Mouse (Mus musculus) G1E-ER4 (cell line): Measurements from ENCODE around the gene Gm21970. TPM values are rescaled to one million over a fixed set of nuclear protein-coding genes. Genes with fewer than 3 reads are reported as not detected.

Experiments used
- GATA1 ChIP-seq: IDR thresholded peaks from one replicate; pipeline ENCODE4 v1.8.0; 2012; ENCODE audit warnings: low read length, inconsistent platforms
- polyA plus RNA-seq: library from polyadenylated mRNA; stranded (reverse); fragments of >175 nt; gene quantifications from 2 replicates; pipeline ENCODE4 v1.2.3, GENCODE M21; 2012

The Gm21970 gene
- polyA plus RNA-seq, result not detected in 2 replicates

DNA sequence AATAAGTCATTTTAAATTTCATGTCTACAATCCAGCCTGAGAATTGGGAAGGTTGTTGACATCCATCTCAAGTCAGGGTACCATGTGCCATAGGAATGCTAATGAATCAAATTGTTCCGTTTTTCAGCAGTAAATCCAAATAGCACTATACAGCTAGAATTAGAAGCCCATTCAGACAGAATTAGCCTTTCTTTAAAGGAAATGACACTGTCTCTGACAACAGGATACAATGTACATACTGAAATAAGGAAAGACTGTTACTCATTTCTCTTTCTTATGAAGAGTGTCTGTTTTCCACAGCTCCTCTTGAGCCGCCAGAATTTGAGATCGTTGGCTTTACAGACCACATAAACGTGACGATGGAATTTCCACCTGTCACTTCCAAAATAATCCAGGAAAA lies at the start of gene Gm21970:
TSS of gene Gm21970 (plus strand) at position 301 of the 400 bp plus-strand sequence.
- no peak for TF ChIP-seq GATA1

GRCm38 (mm10) chr16:91346491-91346890 lies 45.0 kb upstream of the Gm21970 start:
- no peak for TF ChIP-seq GATA1

DNA sequence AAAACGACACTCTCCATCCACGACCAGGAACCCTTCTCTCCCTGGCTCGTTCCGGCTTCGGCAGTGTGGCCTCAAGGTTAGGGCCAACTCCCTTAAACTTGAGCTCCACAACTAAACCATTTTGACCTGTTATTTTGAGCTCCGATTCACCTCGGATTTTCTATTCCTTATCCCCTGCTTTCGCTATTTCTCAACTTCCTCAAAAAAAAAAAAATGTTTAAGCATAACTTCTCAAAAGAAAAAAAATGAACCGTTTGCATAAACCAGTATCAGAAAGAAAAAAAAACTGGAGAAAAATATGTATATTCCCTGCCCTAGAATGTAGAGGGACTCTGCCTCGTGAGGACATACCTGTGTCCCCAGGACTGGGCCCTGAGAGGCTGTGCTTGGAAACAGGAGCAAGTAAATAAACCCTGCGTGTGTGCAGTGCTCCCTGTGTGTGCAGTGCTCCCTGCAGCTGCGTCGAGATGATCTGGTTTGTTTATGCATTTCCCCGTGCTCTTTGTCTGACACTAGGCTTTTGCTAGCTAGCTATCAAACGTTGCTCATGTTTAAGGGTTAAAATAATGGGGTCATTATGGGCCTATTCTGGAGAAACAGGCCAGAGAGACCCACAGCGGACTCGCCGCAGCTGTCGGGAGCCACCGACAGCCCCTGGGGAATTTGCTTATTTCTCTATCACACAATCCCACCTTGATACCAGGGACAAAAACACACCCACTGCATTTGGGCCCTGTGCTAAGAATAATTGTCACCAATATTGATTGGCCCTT lies 43.8 kb upstream of the Gm21970 start:
- no peak for TF ChIP-seq GATA1

GRCm38 (mm10) chr16:91348264-91348565 lies 43.3 kb upstream of the Gm21970 start:
- no peak for TF ChIP-seq GATA1

DNA sequence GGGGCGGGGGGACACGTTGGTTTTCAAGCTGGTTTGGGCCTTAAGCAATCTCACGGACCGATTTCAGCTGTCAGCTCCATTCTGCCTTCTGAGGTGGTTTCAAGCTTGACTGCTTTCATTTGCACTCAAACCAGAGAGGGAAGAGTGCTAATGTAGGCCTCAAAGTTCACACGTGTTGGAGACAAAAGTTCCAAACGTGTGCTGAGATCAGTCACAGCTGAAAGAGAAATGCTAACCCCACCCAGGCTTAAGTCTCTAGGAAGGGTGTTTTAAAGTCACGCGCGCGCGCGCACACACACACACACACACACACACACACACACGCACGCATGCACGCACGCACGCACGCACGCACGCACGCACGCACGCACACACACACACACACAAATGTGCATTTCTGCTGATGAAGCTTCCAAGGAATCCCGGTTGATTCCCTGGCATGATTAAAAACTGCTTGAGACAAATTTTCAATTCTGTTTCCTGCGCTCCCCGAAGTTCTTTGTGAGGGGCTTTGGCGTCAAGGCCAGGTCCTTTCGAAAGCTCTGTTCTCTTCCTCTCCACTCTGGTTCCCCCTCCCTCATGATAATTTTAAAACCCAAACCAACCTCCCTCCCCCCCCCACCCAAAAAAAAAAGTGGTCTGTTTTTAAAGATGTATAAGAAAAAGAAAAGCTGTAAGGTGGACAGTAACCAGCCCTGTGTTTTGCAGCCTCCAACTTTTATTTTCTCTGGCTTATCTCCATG lies 42.8 kb upstream of the Gm21970 start:
- no peak for TF ChIP-seq GATA1

DNA sequence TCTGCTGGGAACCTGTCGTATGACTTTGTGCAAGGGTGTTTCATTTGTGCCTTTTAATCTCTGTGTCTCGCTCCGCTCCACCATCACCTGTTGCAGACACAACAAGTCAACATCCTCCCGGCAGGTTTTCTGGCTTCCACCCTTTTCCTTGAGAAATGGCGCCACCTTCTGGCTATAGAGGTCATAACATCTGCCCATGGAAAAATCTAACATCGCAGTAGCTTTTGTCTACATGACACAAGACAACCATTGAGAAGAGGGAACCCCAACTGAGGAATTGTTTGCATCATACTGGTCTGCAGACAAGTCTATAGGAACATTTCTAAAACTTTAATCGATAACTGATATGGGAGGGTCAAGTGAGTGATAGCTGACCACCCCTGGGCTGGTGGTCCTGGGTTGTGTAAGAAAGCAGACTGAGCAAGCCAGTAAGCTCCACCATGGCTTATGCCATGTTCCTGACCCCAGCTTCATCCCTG lies 39.4 kb upstream of the Gm21970 start:
- no peak for TF ChIP-seq GATA1

GRCm38 (mm10) chr16:91352749-91353148 lies 38.8 kb upstream of the Gm21970 start:
- TF ChIP-seq GATA1, result peak; percentile 73

GRCm38 (mm10) chr16:91353177-91353576 lies 38.3 kb upstream of the Gm21970 start:
- TF ChIP-seq GATA1, result no peak

DNA sequence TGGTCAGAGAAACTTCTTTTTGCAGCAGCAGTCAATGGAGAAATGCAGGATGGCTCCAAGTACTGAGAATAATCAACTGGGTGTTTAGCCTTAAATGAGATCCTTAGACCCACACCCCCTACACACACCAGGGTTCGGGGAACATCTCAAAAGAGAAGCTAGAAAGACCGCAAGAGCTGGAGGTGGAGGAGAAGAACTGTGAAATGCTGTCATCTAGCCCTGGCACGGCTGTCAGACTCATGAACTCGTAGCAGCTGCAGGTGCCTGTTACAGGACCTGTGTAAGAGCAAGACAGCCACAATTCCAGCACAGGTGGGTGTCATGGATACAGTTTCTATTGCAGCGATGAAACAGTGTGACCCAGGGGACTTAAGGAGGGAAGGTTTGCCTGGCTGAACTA lies 37.9 kb upstream of the Gm21970 start:
- TF ChIP-seq GATA1, result no peak

GRCm38 (mm10) chr16:91354599-91354998 lies 36.9 kb upstream of the Gm21970 start:
- TF ChIP-seq GATA1, result no peak

DNA sequence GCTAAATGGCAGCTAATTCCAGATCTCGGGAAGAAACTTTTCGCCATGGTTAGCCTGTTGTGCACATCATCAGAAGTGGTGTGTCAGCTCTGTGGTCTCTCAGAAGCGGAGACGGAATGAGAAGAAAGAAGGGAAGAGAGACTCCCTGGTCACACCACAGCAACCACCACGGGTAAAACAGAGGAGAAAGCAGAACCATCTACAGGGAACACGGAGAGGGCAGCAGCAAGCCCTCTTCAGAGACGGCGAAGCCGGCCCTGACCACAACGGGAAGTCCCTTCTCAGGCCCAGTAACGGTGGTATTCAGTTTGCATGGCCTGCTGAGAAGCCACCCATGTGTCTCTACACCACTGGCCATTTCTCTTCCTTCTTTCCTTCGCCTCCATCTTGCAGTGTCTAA lies 36.4 kb upstream of the Gm21970 start:
- TF ChIP-seq GATA1, result no peak

DNA sequence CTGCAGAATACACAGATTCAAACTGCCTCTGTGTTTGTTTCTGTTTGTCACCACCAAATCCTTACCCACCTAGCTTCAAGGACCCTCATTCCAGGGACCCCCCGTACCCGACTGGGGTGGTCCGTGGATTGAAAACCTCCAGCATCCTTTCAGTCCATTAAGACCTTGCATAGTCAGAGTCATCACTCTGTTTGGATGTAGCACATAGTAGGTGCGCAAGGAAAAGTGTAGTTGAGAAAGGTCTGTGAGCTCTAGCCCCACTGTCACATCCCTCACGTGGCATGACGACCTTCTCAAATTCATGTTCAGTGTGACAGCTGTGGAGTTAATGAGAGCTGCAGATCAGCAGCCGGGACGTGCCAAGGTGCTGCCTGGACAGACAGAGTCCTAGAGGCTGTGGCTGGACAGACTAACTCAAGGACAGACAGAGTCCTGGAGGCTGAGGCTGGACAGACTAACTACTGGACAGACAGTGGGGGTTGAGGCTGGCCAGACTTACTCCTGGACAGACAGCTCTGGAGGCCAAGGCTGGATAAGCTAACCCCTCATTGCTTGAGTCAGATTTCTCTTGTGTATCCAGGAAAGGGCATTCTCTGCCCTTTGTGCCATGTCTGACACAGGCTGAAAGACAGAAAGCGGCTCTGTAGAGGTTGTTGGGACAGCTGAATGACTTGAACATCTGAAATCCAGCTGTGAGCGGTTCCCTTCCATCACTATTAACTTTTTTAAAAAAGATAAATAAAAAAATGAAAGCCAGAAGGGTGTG lies 34.6 kb upstream of the Gm21970 start:
- TF ChIP-seq GATA1, result no peak

DNA sequence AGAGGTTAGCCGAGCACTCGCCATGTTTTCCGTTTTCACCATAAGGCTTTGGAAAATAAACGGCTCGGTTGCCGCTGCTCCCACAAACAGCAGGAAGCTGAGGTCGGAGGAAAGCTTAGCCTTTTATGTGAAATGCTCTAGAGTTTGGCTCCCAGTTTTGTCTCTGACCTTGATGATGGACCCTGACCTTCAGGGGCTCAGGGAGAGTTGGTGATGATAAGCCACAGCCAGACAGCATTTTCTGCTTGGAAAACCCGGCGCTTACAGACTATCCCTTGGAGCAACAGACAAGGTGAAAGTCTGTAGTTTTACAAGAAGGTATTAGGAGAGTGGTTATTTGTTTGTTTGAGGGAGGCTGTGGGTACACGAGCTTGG lies 34.0 kb upstream of the Gm21970 start:
- TF ChIP-seq GATA1, result no peak

DNA sequence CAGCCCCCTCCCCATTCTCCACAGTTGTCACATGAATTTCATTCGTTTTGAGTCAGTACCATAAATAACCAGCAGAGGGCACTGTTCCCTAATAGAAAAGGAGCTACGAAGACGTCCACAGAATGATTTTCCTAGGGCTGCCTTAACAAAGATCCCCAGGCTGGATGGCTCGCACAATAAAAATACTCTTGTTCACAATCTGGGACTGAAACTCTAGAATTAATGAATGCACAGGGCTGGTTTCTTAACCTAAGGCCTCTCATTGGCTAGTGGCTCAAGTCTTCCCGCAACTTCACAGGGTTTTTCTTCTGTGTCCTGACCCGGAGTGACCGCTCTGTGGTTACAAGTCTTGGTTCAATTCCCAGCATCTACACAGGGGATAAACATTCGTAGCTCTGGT lies 33.0 kb upstream of the Gm21970 start:
- TF ChIP-seq GATA1, result no peak

- no peak for TF ChIP-seq GATA1
These were observed 32.0 kb upstream of the Gm21970 start for GRCm38 (mm10) chr16:91359531-91359930.

GRCm38 (mm10) chr16:91360162-91360561 lies 31.4 kb upstream of the Gm21970 start:
- no peak for TF ChIP-seq GATA1
